Mouse (Mus musculus): Measurements from ENCODE around the gene H2-Ab1.

GRCm38 (mm10) chr17:34239601-34240041, 17.9 kb upstream of the H2-Ab1 start:
- TF ChIP-seq HCFC1 (IDR thresholded peaks at IDR 0.05; ENCODE audit: borderline replicate concordance, insufficient read depth, low read length) (no peak), ZNF384 (IDR thresholded peaks at IDR 0.05; ENCODE audit: low read depth, low read length) (no peak)

All from ES-E14 (cell line).